Comparison of ENCODE assay signal across 30 mouse cellular contexts in the genomic region with DNA sequence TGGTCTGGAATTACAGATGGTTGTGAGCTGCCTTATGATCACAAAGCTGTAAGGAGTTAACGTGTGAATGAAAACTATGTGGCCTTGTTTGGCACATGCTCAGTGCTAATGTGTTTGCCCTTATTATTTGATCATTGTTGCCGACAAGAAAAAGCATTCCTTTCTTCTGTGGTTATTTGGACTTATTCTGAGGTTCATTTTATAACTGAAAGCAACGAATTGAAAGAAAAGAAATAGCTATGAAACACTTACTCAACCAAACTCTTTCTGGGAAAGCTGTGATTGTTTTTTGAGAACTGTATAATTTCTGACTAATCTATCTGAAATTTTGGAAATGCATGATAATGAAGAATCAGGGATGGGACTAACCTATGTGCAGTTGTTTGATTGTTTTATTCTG. TPM values are rescaled to one million over a fixed set of nuclear protein-coding genes. Genes with fewer than 3 reads are reported as not detected.
DNase-seq lines count a peak whose midpoint lies in the region; ATAC-seq and TF ChIP-seq lines count a peak whose summit lies in the region.
"Had no signal": no experiment of that assay in that cellular context is flagged by ENCODE, and none has a peak within 500 bp of the region (broad histone marks: within the 10 kb centered on the region; RNA-seq: fewer than 3 reads in every experiment).

No protein-coding gene starts in this region.

- H3K4me3 ChIP-seq in gastrocnemius, adult 2 months = no peak overlapping the region
- H3K4me3 ChIP-seq in limb, embryonic 15.5 days = no peak overlapping the region
- no peak overlapping the region for H3K4me3 ChIP-seq in limb, embryonic 10.5 days
- H3K4me3 ChIP-seq in embryonic fibroblast, embryonic 13.5 days (ENCODE audit: insufficient read depth, low read length) = no peak overlapping the region
- H3K4me3 ChIP-seq: embryonic facial prominence, embryonic 10.5 days; embryonic facial prominence, embryonic 12.5 days; erythroblast, embryonic 14.5 days; forebrain, embryonic 10.5 days; forebrain, embryonic 12.5 days had no signal

- no peaks in the 10 kb centered on the region for H3K27me3 ChIP-seq in limb, embryonic 15.5 days
- no peaks in the 10 kb centered on the region for H3K27me3 ChIP-seq in limb, embryonic 10.5 days (ENCODE audit: low read depth, poor library complexity, severe bottlenecking)
- H3K27me3 ChIP-seq: CH12.LX; embryonic facial prominence, embryonic 12.5 days; forebrain, embryonic 12.5 days had no signal

- intact Hi-C loops in gastrocnemius, adult 2 months (cut with DNase I) = no loop called here

- TF ChIP-seq CTCF in gastrocnemius, adult 2 months (IDR thresholded peaks at IDR 0.05) = no peak
- TF ChIP-seq CTCF in embryonic fibroblast, embryonic 13.5 days (IDR thresholded peaks at IDR 0.05; ENCODE audit: borderline replicate concordance, insufficient read depth, low read length) = no peak

- no peaks in the 10 kb centered on the region for H3K9me3 ChIP-seq in limb, embryonic 15.5 days
- H3K9me3 ChIP-seq in limb, embryonic 10.5 days (replicated peaks) = no peaks in the 10 kb centered on the region
- H3K9me3 ChIP-seq: embryonic facial prominence, embryonic 10.5 days; embryonic facial prominence, embryonic 12.5 days; forebrain, embryonic 10.5 days; forebrain, embryonic 12.5 days; G1E had no signal

- no peaks in the 10 kb centered on the region for H3K36me3 ChIP-seq in limb, embryonic 15.5 days
- no peaks in the 10 kb centered on the region for H3K36me3 ChIP-seq in limb, embryonic 10.5 days
- H3K36me3 ChIP-seq: embryonic facial prominence, embryonic 10.5 days; embryonic facial prominence, embryonic 12.5 days; forebrain, embryonic 10.5 days; forebrain, embryonic 12.5 days; G1E had no signal

- ATAC-seq in limb, embryonic 15.5 days (ENCODE audit: insufficient number of reproducible peaks, low FRiP score, low TSS enrichment, low read depth) = no peak
- ATAC-seq: CD4-positive, CD25-positive, alpha-beta regulatory T cell, adult 4 months; forebrain, embryonic 14.5 days; forebrain, embryonic 16.5 days had no signal

- TF ChIP-seq POLR2A in embryonic fibroblast, embryonic 13.5 days (IDR thresholded peaks at IDR 0.05; ENCODE audit: low read depth, low read length) = no peak

- H3K4me1 ChIP-seq in limb, embryonic 15.5 days = peaks cover 22% of the 10 kb centered on the region
- no peaks in the 10 kb centered on the region for H3K4me1 ChIP-seq in limb, embryonic 10.5 days
- peaks cover 9% of the 10 kb centered on the region; the same call in 1 of the 2 replicates for H3K4me1 ChIP-seq in embryonic fibroblast, embryonic 13.5 days (ENCODE audit: control insufficient read depth, insufficient read depth, low read length)
- H3K4me1 ChIP-seq: forebrain, embryonic 12.5 days had no signal

- no peak for DNase-seq in gastrocnemius, adult 2 months
- no peak for DNase-seq in gastrocnemius, postnatal 25 days
- DNase-seq in limb, embryonic 10.5 days (ENCODE audit: low spot score) = no peak
- DNase-seq in Muller cell, postnatal 12 days (ENCODE audit: inconsistent ontology term) = peak; percentile 93
- DNase-seq in adipocyte (ENCODE audit: low spot score) = no peak
- DNase-seq: adrenal gland, adult 8-10 months; adrenal gland, postnatal 14 days; B cell, adult 2 months; cerebellum, adult 11-12 months; cerebellum, adult 2 months; cerebellum, adult 9-10 months; cerebellum, postnatal 10 days; cerebellum, postnatal 25 days had no signal

- WGBS in limb, embryonic 15.5 days = 48% methylated on average over 3 of the region's 3 CpGs
- 87% methylated on average over 3 of the region's 3 CpGs for WGBS in limb, embryonic 10.5 days

- no peak overlapping the region for H3K4me2 ChIP-seq in limb, embryonic 15.5 days
- H3K4me2 ChIP-seq: embryonic facial prominence, embryonic 12.5 days; forebrain, embryonic 12.5 days had no signal

- no peak overlapping the region for H3K9ac ChIP-seq in limb, embryonic 15.5 days
- H3K9ac ChIP-seq: embryonic facial prominence, embryonic 12.5 days; forebrain, embryonic 12.5 days had no signal

- H3K27ac ChIP-seq in gastrocnemius, adult 2 months = peak overlapping the region; percentile 81
- H3K27ac ChIP-seq in limb, embryonic 15.5 days = peak overlapping the region; percentile 54; the same call in 1 of the 2 replicates
- H3K27ac ChIP-seq in limb, embryonic 10.5 days = no peak overlapping the region
- peak overlapping the region; percentile 81 for H3K27ac ChIP-seq in embryonic fibroblast, embryonic 13.5 days (ENCODE audit: insufficient read depth, low read length)
- H3K27ac ChIP-seq: embryonic facial prominence, embryonic 10.5 days; embryonic facial prominence, embryonic 12.5 days; forebrain, embryonic 10.5 days; forebrain, embryonic 12.5 days had no signal

RNA-seq across cellular contexts. Expression of gene Ahnak, which starts 46.0 kb away (rescaled TPM):
- total RNA-seq in gastrocnemius, adult 2 months (2021) = 100 to 1,000 TPM; 212 to 217 TPM
- 100 to 1,000 TPM; 183 to 204 TPM for total RNA-seq in gastrocnemius, postnatal 25 days (2021)
- 96.4 and 104 TPM in 2 replicates for polyA plus RNA-seq in limb, embryonic 15.5 days (2015; fragmentation: Nextera tagmentation; extraction: Ambion mirVana)
- 5.3 and 8.9 TPM in 2 replicates for polyA plus RNA-seq in limb, embryonic 10.5 days (2016; fragmentation: Nextera tagmentation; extraction: Ambion mirVana)
- 559 and 687 TPM in 2 replicates for polyA plus RNA-seq in embryonic fibroblast, embryonic 13.5 days (2011; ENCODE audit: insufficient read length, low read depth, missing spikeins)

RNA-seq across cellular contexts. Expression of gene Scgb1a1, which starts 52.7 kb away (rescaled TPM):
- not detected for total RNA-seq in gastrocnemius, adult 2 months (2021)
- not detected for total RNA-seq in gastrocnemius, postnatal 25 days (2021)
- polyA plus RNA-seq in limb, embryonic 15.5 days (2015; fragmentation: Nextera tagmentation; extraction: Ambion mirVana) = 0.98 and 1.2 TPM in 2 replicates
- polyA plus RNA-seq in limb, embryonic 10.5 days (2016; fragmentation: Nextera tagmentation; extraction: Ambion mirVana) = not detected in 2 replicates
- polyA plus RNA-seq in embryonic fibroblast, embryonic 13.5 days (2011; ENCODE audit: insufficient read length, low read depth, missing spikeins) = not detected in 2 replicates
- total RNA-seq: adrenal gland, adult 18-20 months; adrenal gland, postnatal 4 days; CH12.LX; G1E had no signal
- polyA plus RNA-seq: brain, embryonic 14.5 days; CD4-positive, CD25-positive, alpha-beta regulatory T cell, adult 4 months; cerebellum, adult 2 months; cortical plate, adult 2 months; embryonic facial prominence, embryonic 10.5 days; embryonic facial prominence, embryonic 12.5 days; embryonic facial prominence, embryonic 14.5 days; erythroblast, embryonic 14.5 days; forebrain, embryonic 10.5 days; forebrain, embryonic 12.5 days; forebrain, embryonic 14.5 days; forebrain, embryonic 16.5 days; G1E had no signal
